Comparison of ENCODE assay signal across 8 mouse cellular contexts in genomic region chr8:80738388-80739154, GRCm38 (mm10). TPM values are rescaled to one million over a fixed set of nuclear protein-coding genes. Genes with fewer than 3 reads are reported as not detected.
DNase-seq lines count a peak whose midpoint lies in the region; ATAC-seq and TF ChIP-seq lines count a peak whose summit lies in the region.

No protein-coding gene starts in this region.

- TF ChIP-seq CTCF in bone marrow, adult 2 months (IDR thresholded peaks at IDR 0.05; ENCODE audit: control insufficient read depth, insufficient read depth, low read length): no peak

- peak; percentile 44 to 55 for DNase-seq in B cell, adult 2 months
- DNase-seq in embryonic facial prominence, embryonic 14.5 days (ENCODE audit: low spot score): peak; percentile 83
- peak; percentile 7 for DNase-seq in heart, adult 8-10 months (ENCODE audit: low spot score)
- DNase-seq in naive thymus-derived CD4-positive, alpha-beta T cell, adult 2 months (ENCODE audit: low read depth): peak; percentile 52

- peak overlapping the region; percentile 99 for H3K27ac ChIP-seq in bone marrow, adult 2 months (ENCODE audit: control insufficient read depth, insufficient read depth, low read depth, low read length, poor library complexity)
- H3K27ac ChIP-seq in embryonic facial prominence, embryonic 14.5 days (replicated peaks; ENCODE audit: low read depth, low read length): peak overlapping the region; percentile 99
- peak overlapping the region; percentile 98 for H3K27ac ChIP-seq in kidney, embryonic 14.5 days (ENCODE audit: low read depth, low read length)
- peak overlapping the region; percentile 96 for H3K27ac ChIP-seq in liver, embryonic 12.5 days
- H3K27ac ChIP-seq in stomach, embryonic 14.5 days (ENCODE audit: low read length): peak overlapping the region; percentile 98

- ATAC-seq in embryonic facial prominence, embryonic 14.5 days (ENCODE audit: low read depth): peak; percentile 77
- ATAC-seq in kidney, embryonic 14.5 days (ENCODE audit: low FRiP score, low TSS enrichment): peak; percentile 80
- peak; percentile 58 for ATAC-seq in liver, embryonic 12.5 days
- peak; percentile 60; the same call in 1 of the 2 replicates for ATAC-seq in stomach, embryonic 14.5 days (ENCODE audit: insufficient number of reproducible peaks, insufficient read depth, low FRiP score, low read depth)

- WGBS in bone marrow, adult 2 months: under 1% methylated on average over 83 of the region's 84 CpGs
- under 1% methylated on average over 31 of the region's 84 CpGs for WGBS in embryonic facial prominence, embryonic 14.5 days
- WGBS in kidney, embryonic 14.5 days: under 1% methylated on average over 53 of the region's 84 CpGs
- WGBS in liver, embryonic 12.5 days (ENCODE audit: insufficient replicate concordance): under 1% methylated on average over 83 of the region's 84 CpGs
- under 1% methylated on average over 58 of the region's 84 CpGs for WGBS in stomach, embryonic 14.5 days

- H3K9ac ChIP-seq in embryonic facial prominence, embryonic 14.5 days (ENCODE audit: low read depth, low read length): peak overlapping the region; percentile 97
- peak overlapping the region; percentile 95 for H3K9ac ChIP-seq in kidney, embryonic 14.5 days (ENCODE audit: low read depth, low read length)
- peak overlapping the region; percentile 98 for H3K9ac ChIP-seq in liver, embryonic 12.5 days
- peak overlapping the region; percentile 85 for H3K9ac ChIP-seq in stomach, embryonic 14.5 days (replicated peaks; ENCODE audit: low read depth, low read length)

- no peaks in the 10 kb centered on the region; the same call in 1 of the 2 replicates for H3K4me1 ChIP-seq in bone marrow, adult 2 months (ENCODE audit: control insufficient read depth, insufficient read depth, low read length)
- peaks cover 6% of the 10 kb centered on the region for H3K4me1 ChIP-seq in embryonic facial prominence, embryonic 14.5 days (ENCODE audit: control insufficient read depth, insufficient read depth, low read length)
- no peaks in the 10 kb centered on the region for H3K4me1 ChIP-seq in kidney, embryonic 14.5 days (ENCODE audit: control insufficient read depth, insufficient read depth, low read length)
- H3K4me1 ChIP-seq in liver, embryonic 12.5 days: peaks cover 26% of the 10 kb centered on the region
- peaks cover 4% of the 10 kb centered on the region for H3K4me1 ChIP-seq in stomach, embryonic 14.5 days (ENCODE audit: control insufficient read depth, insufficient read depth, low read length)

- H3K4me2 ChIP-seq in embryonic facial prominence, embryonic 14.5 days (ENCODE audit: low read depth, low read length): peak overlapping the region; percentile 64
- peak overlapping the region; percentile 83 for H3K4me2 ChIP-seq in kidney, embryonic 14.5 days (replicated peaks; ENCODE audit: low read depth, low read length)
- H3K4me2 ChIP-seq in liver, embryonic 12.5 days: peak overlapping the region; percentile 93
- peak overlapping the region; percentile 90 for H3K4me2 ChIP-seq in stomach, embryonic 14.5 days (replicated peaks; ENCODE audit: low read depth, low read length)

- H3K9me3 ChIP-seq in embryonic facial prominence, embryonic 14.5 days (ENCODE audit: control insufficient read depth, low read length): no peaks in the 10 kb centered on the region
- no peaks in the 10 kb centered on the region for H3K9me3 ChIP-seq in kidney, embryonic 14.5 days (ENCODE audit: control insufficient read depth, low read length)
- no peaks in the 10 kb centered on the region for H3K9me3 ChIP-seq in liver, embryonic 12.5 days (replicated peaks)
- no peaks in the 10 kb centered on the region for H3K9me3 ChIP-seq in stomach, embryonic 14.5 days (ENCODE audit: control insufficient read depth, low read depth, low read length)

- H3K36me3 ChIP-seq in embryonic facial prominence, embryonic 14.5 days (ENCODE audit: control insufficient read depth, insufficient read depth, low read length): peaks cover 18% of the 10 kb centered on the region
- H3K36me3 ChIP-seq in kidney, embryonic 14.5 days (ENCODE audit: control insufficient read depth, insufficient read depth, low read length): peaks cover 23% of the 10 kb centered on the region
- peaks cover 26% of the 10 kb centered on the region for H3K36me3 ChIP-seq in liver, embryonic 12.5 days
- H3K36me3 ChIP-seq in stomach, embryonic 14.5 days (ENCODE audit: control insufficient read depth, insufficient read depth, low read length): peaks cover 10% of the 10 kb centered on the region; the same call in 1 of the 2 replicates

- TF ChIP-seq POLR2A in bone marrow, adult 2 months (IDR thresholded peaks at IDR 0.05; ENCODE audit: borderline replicate concordance, control insufficient read depth, low read depth, low read length): no peak

- no peaks in the 10 kb centered on the region for H3K27me3 ChIP-seq in embryonic facial prominence, embryonic 14.5 days (replicated peaks; ENCODE audit: control insufficient read depth, insufficient read depth, low read length)
- H3K27me3 ChIP-seq in kidney, embryonic 14.5 days (ENCODE audit: control insufficient read depth, insufficient read depth, low read length): no peaks in the 10 kb centered on the region
- no peaks in the 10 kb centered on the region for H3K27me3 ChIP-seq in liver, embryonic 12.5 days (replicated peaks)
- H3K27me3 ChIP-seq in stomach, embryonic 14.5 days (ENCODE audit: control insufficient read depth, insufficient read depth, low read length): no peaks in the 10 kb centered on the region

- H3K4me3 ChIP-seq in bone marrow, adult 2 months (replicated peaks; ENCODE audit: control insufficient read depth, low read depth, low read length): peak overlapping the region; percentile 90
- peak overlapping the region; percentile 95 for H3K4me3 ChIP-seq in embryonic facial prominence, embryonic 14.5 days (ENCODE audit: low read depth, low read length)
- H3K4me3 ChIP-seq in kidney, embryonic 14.5 days (ENCODE audit: low read length): peak overlapping the region; percentile 96
- H3K4me3 ChIP-seq in liver, embryonic 12.5 days: peak overlapping the region; percentile 89
- peak overlapping the region; percentile 94 for H3K4me3 ChIP-seq in stomach, embryonic 14.5 days (ENCODE audit: low read depth, low read length)

RNA-seq across cellular contexts. Expression of gene Smarca5, which starts 0.7 kb away (rescaled TPM):
- 29.1 and 31.8 TPM in 2 replicates for polyA plus RNA-seq in bone marrow, adult 2 months (2011; ENCODE audit: insufficient read depth, insufficient read length, low replicate concordance, missing spikeins)
- polyA plus RNA-seq in embryonic facial prominence, embryonic 14.5 days (2014; fragmentation: Nextera tagmentation; extraction: Ambion mirVana): 77.3 and 81.6 TPM in 2 replicates
- 10 to 100 TPM; 35.5 to 39.2 (median 38.8) TPM for total RNA-seq in heart, adult 8-10 months (2022)
- polyA plus RNA-seq in kidney, embryonic 14.5 days (2014; fragmentation: Nextera tagmentation; extraction: Ambion mirVana): 60.3 and 113 TPM in 2 replicates
- polyA plus RNA-seq in liver, embryonic 12.5 days (2016; fragmentation: Nextera tagmentation; extraction: Ambion mirVana): 98.2 and 104 TPM in 2 replicates
- polyA plus RNA-seq in stomach, embryonic 14.5 days (2014; fragmentation: Nextera tagmentation; extraction: Ambion mirVana): 70.7 and 84.1 TPM in 2 replicates

Comparison
In these comparisons a context has a peak if more than half of its experiments do, and no peak if none do; other contexts are left out.
1. Peak in every context shown above with its lines: DNase-seq, ATAC-seq, H3K4me3 ChIP-seq and H3K27ac ChIP-seq.
2. DNase-seq: peak in every context shown above with its lines; median percentile 83 in embryonic facial prominence, embryonic 14.5 days; 52 in naive thymus-derived CD4-positive, alpha-beta T cell, adult 2 months; 50 in B cell, adult 2 months; 7 in heart, adult 8-10 months.